Mouse (Mus musculus) gonadal fat pad, adult 2 months (tissue): ENCODE measurements at regions not wholly inside any gene's neighbourhood (a gene's known extent, or its start where the extent isn't known, plus 50 kb on each side); places are given as distances from the start of the nearest gene placed in this dataset.
"Not testable (repeated sequence)": the region's sequence is repeated elsewhere in the genome, so short reads cannot be mapped to it uniquely, and the experiment has no call there.

Experiments used
- DNase-seq: peaks from one replicate; pipeline ENCODE4 v3.0.0-alpha.2; 2012; ENCODE audit warnings: low read depth

GRCm38 (mm10) chr11:9932360-9933265 is 740.9 kb downstream of the Abca13 start:
- DNase-seq: no peak

DNA sequence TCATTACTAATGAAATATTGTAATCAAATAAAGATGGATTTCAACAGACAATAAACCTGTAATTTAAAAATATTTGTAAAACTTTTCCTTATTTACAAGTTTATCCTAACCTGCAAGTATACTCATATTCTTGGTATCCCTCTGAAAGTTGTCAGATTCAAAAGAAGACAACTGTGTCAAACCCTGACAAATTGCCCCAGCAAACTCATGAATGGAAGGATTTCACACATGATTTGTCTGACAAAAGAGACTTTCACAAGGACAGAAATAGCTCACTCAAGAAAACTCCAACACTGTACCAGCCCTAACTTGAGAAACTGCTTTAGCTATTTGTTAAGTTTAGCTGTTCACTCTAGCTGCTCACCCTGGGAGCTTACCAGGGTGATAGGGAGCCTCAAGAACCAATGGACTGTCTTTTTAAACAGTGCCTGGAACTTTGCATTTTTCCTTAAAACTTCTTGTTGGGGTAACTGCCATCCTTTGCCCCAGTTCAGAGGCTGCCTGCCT is 771.0 kb downstream of the Abca13 start:
- DNase-seq: no peak

DNA sequence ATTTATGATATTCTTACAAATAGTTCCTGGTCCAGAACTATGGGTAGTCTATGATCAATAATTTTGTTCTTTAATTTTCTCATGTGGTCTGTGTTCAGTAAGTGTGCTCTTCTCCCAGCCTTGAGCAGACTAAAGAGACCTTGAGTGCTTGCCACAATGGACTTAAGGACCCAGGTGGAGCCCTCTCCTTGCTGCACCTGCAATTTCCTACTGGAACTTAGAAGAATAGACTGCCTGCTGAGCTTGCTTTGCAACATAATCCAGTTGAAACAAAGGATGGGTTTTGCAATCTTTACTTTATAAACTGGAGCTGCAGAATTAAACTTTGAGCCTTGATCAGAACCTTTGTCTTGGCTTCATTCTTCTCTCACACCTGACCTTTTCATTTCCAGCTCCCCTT is 791.2 kb downstream of the Abca13 start:
- no peak for DNase-seq

DNA sequence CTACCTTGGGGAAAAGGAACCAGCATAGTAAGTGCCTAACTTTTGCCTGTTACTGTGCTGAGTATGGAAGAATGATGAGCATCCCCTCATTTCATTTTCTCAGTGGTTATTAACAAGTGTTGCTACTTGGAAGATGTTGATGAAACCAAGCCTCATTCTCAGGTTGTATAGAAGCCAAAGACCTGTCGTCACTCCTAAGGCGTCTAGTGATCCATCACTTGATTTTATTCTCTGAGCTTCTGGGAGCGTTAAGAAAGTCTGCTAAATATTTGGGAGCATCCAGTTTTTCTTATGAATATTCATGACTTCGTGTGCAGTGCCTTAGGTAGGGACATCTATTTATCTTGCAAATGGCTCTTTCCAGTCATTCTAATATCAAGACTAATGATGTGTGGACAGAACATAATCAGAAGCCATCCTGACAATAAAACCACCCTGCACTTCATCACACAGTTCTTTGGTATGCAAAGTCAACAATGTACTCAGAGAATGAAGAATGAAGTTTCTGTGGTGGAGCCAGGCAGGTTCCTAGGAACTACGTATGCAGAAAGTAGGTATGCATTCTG is 802.9 kb downstream of the Abca13 start:
- no peak for DNase-seq

GRCm38 (mm10) chr11:9995356-9995755 is 803.6 kb downstream of the Abca13 start:
- DNase-seq: no peak

- DNase-seq: peak; percentile 58
These were observed 805.9 kb downstream of the Abca13 start for GRCm38 (mm10) chr11:9997532-9998138.

- DNase-seq: no peak
These were observed 810.4 kb downstream of the Abca13 start for GRCm38 (mm10) chr11:10002170-10002569.

GRCm38 (mm10) chr11:10006881-10007280 is 815.1 kb downstream of the Abca13 start:
- DNase-seq: no peak

- no peak for DNase-seq
These were observed 854.9 kb downstream of the Abca13 start for GRCm38 (mm10) chr11:10046593-10046992.

DNA sequence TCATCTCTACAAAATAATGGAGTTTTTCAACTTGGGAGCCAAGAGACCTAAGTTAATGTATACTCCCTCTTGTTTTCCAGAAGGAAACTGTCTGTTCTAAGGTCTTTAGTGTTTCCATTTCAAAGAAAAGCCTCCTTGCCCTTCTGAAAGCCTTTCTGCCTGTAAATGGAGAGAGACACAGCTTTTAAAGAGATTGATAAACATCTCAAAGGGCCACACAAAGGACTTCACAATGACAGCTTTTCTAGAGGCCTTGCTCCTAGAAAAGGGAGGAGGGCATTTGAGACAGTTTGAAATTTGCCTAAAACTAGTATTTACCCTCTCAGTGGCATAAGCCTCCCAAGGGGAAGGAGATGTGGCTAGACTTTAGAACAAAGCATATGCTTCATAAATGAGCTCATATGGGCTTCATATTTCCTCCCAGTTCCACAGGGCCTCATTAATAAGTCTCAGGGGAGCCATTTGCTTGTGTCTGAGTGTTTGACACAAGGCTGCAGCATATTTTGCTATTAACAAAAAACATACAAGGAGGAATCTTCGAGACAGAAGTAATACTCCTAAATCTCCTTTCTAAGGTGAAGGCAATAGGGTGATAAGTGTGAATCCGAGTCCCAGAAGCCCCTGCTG is 860.0 kb downstream of the Abca13 start:
- no peak for DNase-seq

GRCm38 (mm10) chr11:10071881-10072280 is 880.1 kb downstream of the Abca13 start:
- no peak for DNase-seq

GRCm38 (mm10) chr11:10087939-10088338 is 896.2 kb downstream of the Abca13 start:
- DNase-seq: no peak

DNA sequence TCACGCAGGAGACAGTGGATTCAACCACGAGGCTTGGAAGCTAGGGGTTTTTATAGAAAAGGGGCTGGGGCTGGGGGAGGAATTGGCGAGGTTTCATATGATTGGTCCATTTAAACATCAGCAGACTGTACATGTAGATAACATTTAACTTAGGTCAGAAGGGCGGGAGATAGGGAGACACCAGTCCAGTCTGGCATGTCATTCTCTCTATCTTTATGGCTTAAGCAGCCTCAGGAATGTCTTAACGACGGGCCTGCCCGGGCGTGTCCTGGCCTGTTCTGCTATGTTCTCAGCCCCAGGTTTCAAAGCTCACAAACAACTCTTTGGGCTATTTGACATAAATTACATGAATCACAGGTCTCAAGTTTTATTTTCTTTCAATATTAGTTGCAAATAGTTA is 910.6 kb downstream of the Abca13 start:
- not testable (repeated sequence) for DNase-seq

GRCm38 (mm10) chr11:10105077-10105476 is 913.3 kb downstream of the Abca13 start:
- no peak for DNase-seq

DNA sequence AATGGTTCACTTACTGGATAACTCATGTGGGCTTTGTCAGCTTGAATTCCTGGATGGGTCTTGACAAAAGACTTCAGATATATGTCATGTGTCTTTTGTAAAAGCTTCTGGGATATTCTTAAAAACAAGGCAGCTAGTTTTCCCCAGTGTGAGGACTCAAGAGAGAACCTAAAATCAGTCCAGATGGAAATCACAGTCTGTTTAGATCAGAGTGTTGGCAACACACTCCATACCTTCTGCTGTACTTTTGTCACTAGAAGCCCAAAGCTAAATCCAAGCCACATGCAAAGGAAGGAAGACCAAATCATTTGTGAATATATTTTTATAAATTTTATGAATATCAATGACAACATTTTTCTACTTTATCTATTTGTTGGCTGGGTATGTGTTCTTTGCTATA is 950.4 kb downstream of the Abca13 start:
- no peak for DNase-seq

- no peak for DNase-seq
These were observed 957.4 kb downstream of the Abca13 start for GRCm38 (mm10) chr11:10149160-10149559.

DNA sequence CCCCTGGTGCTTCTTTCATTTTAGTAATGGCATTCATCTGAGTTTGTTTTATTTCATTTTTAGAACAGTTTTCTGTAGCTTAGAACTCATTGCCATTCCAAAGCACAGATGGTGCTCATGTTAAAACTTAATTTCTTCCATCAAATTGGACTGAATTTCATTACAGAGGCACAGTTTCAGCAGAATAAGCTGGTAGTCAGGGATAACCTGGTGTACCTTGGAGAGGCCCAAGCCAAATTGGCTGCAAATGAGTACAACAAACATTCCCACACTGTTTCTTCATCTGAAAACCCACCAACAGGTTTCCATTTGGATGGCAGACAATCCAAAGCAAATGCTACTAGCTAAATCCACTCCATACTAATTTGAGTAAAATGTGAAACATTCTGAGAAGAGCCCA is 960.2 kb upstream of the Vwc2 start:
- DNase-seq: no peak

DNA sequence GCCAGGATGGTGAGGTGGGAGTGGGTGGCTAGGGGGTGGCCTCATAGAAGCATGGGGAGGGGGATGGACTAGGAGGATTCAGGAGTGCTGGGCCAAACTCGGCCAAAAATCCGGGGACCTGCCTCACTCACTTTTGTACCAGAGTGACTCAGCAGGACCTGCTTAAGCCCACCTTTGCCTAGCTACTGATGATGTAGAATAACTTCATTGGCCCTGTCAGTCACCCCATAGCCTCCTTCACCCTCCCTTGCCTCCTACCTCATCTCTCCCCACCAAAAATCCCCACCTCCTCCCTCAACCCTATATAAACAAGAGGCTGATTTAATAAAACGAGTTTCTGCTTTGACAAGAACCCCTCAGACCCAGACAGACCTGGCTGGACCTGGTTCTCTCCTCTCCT is 920.3 kb upstream of the Vwc2 start:
- no peak for DNase-seq

GRCm38 (mm10) chr11:10194774-10195173 is 919.2 kb upstream of the Vwc2 start:
- no peak for DNase-seq

DNA sequence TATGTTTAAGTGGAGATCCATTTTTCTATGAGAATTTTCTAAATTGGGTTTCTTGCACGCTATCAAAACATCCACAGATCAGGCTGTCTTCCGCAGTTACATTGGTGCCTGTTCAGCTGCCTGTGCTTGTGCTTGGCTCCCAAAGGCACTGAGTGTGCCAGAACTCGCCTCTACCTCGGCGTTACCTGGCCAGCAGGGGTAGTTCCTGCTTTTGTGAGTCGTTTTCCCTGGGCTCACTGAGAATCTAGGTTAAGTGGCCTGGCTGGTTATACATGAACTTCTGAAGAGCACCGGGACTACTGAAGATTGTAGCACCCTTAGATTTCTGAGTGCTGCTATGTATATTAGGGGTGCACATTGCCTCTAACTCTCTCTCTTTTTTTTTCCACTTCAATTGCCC is 913.0 kb upstream of the Vwc2 start:
- DNase-seq: no peak

GRCm38 (mm10) chr11:10205257-10205656 is 908.8 kb upstream of the Vwc2 start:
- DNase-seq: no peak
